Mouse (Mus musculus) gonadal fat pad, adult 2 months (tissue): ENCODE data around the gene Rangrf. TPM values are rescaled to one million over a fixed set of nuclear protein-coding genes. Genes with fewer than 3 reads are reported as not detected.
"Not testable (repeated sequence)": the region's sequence is repeated elsewhere in the genome, so short reads cannot be mapped to it uniquely, and the experiment has no call there.

Experiments
- DNase-seq: peaks from one replicate; pipeline ENCODE4 v3.0.0-alpha.2; 2012; ENCODE audit warnings: low read depth
- polyA plus RNA-seq: library from polyadenylated mRNA; depleted of rRNA; stranded (reverse); fragments of >200 nt; gene quantifications from 2 replicates; pipeline ENCODE4 v1.2.3, GENCODE M21; 2012

Gene Rangrf
- polyA plus RNA-seq, 1 experiment: 40.2 TPM

DNA sequence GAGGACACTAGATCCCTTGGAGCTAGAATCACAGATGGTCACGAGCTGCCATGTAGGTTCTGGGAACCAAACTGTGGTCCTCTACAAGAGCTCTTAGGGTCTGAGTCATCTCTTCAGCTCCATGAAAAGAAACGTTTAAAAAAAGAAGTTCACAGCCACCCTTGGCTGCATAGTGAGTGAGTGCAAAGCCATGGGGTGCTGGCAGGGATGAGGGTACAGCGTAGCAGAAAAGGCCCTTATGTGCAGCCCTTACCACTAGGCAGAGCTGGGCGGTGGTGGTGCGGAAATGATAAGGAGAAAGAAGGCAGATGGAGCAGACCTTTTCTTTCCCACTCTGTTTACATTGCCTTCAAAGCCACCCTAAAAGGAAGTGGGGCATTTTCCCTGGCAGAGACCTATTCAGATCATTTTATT is 4.3 kb upstream of the Rangrf start:
- DNase-seq: no peak

- DNase-seq: no peak
These were observed 616 bp upstream of the Rangrf start for GRCm38 (mm10) chr11:68975601-68976000.

- no peak for DNase-seq
These were observed 930 bp downstream of the Rangrf start for GRCm38 (mm10) chr11:68974059-68974450.

- not testable (repeated sequence) for DNase-seq
These were observed 1.5 kb downstream of the Rangrf start for GRCm38 (mm10) chr11:68973250-68974058.

GRCm38 (mm10) chr11:68970232-68970631 is 4.8 kb downstream of the Rangrf start:
- DNase-seq: peak; percentile 71

DNA sequence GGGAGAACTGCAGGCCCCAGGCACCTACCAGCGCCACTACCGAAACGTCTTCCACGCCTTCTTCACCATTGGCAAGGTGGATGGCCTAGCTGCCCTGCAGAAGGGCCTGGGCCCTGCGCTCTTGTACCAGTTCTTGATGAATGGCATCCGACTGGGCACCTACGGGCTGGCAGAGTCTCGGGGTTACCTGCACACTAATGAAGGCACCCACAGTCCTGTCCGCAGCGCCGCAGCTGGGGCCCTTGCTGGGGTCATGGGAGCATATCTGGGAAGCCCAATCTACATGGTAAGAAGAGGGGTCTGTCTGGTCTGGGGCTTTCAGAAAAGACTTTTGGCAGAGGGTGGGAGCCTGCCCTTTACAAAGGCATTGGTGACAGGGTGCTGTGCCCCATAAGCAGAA is 6.2 kb downstream of the Rangrf start:
- no peak for DNase-seq

GRCm38 (mm10) chr11:68967337-68968282 is 7.4 kb downstream of the Rangrf start, which contains the start of gene Slc25a35:
Gene Slc25a35 (plus strand): TSS chr11:68968131.
- peak; percentile 87 for DNase-seq

DNA sequence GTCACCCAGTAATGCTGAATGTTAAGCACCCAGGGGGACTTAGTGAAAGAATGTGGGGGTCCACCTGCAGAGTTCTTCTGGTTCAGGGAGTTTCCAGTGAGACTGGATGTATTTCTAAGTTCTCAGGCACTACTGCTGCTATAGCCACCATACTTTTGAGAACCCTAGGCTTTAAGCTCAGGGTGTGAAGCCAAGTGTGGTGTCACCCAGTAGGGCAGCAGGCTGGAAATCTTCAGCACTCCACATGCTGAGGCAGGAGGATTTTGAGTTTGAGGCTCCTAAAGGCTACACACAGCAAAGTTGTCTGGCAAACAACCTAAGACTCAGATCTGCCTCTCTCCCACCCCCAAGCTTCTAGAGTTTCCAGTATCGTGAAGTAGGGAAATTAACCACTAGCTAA is 8.4 kb downstream of the Rangrf start:
- DNase-seq: no peak

GRCm38 (mm10) chr11:68965845-68966244 is 9.1 kb downstream of the Rangrf start:
- DNase-seq: no peak

- no peak for DNase-seq
These were observed 9.9 kb downstream of the Rangrf start for GRCm38 (mm10) chr11:68965050-68965449.

- no peak for DNase-seq
These were observed 11.6 kb downstream of the Rangrf start for GRCm38 (mm10) chr11:68963405-68963804.

DNA sequence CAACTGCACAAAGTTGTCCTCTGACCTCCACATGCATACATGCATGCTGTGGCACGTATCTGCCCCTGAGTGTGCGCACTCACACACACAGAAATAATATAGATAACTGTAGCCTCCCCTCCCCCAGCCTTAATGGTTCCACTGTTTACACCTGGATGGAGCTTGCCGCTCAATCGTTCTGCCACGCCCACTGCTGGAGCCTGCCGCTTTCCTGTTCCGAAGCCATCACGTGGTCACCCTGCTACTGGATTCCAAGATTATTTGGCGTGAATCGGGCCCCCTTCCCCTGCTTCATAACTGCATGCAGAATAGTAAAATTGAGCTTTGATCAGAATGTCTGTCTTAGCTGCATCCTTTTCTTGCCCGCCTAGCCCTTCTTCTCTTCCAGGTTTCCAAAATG is 12.8 kb downstream of the Rangrf start:
- not testable (repeated sequence) for DNase-seq

DNA sequence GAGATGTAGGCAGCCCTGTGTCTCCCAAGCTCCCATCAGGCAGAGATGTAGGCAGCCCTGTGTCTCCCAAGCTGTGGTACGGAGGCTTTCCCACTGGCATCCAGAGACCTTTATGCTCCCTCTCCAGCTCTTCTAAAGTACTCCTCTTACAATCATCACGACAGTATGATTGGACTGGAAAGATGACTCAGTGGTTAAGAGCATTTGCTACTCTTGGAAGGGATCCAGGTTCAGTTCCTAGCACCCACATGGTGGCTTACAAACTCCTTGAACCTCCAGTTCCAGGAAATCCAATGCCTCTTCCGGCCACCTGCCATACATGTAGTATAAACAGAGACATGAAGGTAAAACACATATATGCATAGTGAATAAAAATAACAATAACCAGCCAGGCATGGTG is 13.4 kb downstream of the Rangrf start:
- DNase-seq: no peak

DNA sequence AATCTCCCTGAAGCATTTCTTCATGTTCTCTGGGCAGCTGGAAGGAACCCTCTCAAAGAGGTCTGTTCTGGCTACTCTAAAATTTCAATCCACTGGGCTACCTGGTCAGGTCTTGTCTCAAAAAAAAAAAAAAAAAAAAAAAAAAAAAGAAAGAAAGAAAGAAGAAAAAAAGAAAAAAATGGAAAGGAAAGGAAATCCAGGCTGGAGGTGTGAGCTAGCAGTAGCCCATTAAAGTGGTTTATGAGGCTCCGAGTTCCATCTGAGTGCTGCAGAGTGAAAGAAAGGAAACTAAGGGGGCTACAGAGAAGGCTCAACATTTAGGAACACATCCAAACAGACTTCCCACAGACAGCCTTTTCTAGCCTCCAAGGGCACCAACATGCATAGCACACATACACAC is 17.0 kb downstream of the Rangrf start:
- DNase-seq: no peak

GRCm38 (mm10) chr11:68957308-68957707 is 17.7 kb downstream of the Rangrf start, which contains the start of gene Arhgef15:
Gene Arhgef15 (minus strand): TSS chr11:68957480.
- DNase-seq: no peak

- DNase-seq: no peak
These were observed 18.3 kb downstream of the Rangrf start for GRCm38 (mm10) chr11:68956697-68957096.

DNA sequence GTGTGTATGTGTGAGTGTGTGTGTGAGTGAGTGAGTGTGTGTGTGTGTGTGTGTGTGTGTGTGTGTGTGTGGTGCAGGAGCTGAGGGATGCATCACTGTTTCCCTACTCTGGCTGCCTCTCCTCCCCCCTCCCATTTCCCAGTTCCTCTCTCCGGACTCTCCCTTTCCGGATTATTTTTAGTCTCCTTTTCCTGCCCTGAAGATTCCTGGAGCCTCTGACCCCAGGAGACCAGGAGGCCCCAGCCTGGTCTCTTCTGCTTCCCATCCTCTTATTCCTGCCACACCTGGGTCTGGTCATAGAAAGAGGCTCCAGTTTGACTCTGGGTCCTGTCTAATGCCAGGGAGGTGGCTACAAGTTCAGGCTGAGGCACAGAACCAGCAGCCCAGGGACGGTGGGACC is 18.9 kb downstream of the Rangrf start:
- no peak for DNase-seq

GRCm38 (mm10) chr11:68955473-68955872 is 19.5 kb downstream of the Rangrf start:
- no peak for DNase-seq

DNA sequence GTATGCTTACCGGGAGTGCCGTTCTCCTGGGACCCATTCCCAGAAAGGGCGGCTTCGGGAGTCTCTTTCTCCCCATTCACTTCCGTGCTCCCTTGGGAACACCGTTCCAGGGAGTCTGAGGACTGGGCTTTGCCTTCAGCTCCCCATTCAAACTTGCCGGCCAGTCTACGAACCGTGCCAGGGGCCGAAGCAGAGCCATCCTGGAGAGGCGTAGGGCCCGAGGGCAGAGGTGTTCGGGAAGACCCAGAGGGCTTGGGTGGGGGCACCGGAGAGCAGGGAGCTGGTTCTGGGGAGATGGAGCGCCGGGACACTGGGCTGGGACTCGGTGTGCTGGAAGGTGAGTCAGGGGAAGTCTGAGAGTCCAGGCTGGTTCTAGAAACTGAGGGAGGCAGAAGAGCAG is 20.6 kb downstream of the Rangrf start:
- no peak for DNase-seq

GRCm38 (mm10) chr11:68953903-68954302 is 21.1 kb downstream of the Rangrf start:
- DNase-seq: no peak

GRCm38 (mm10) chr11:68947542-68947993 is 27.4 kb downstream of the Rangrf start:
- DNase-seq: no peak

- no peak for DNase-seq
These were observed 28.1 kb downstream of the Rangrf start for GRCm38 (mm10) chr11:68946806-68947440.
